Mouse (Mus musculus): ENCODE measurements around the gene Cdc42ep3. TPM values are rescaled to one million over a fixed set of nuclear protein-coding genes. Genes with fewer than 3 reads are reported as not detected.
A peak's percentile ranks its signal among the peaks of the same experiment; 100 is the strongest.

Gene Cdc42ep3
- 61.4 and 67.9 TPM in 2 replicates for polyA plus RNA-seq (2015; fragmentation: Nextera tagmentation; extraction: Ambion mirVana)

DNA sequence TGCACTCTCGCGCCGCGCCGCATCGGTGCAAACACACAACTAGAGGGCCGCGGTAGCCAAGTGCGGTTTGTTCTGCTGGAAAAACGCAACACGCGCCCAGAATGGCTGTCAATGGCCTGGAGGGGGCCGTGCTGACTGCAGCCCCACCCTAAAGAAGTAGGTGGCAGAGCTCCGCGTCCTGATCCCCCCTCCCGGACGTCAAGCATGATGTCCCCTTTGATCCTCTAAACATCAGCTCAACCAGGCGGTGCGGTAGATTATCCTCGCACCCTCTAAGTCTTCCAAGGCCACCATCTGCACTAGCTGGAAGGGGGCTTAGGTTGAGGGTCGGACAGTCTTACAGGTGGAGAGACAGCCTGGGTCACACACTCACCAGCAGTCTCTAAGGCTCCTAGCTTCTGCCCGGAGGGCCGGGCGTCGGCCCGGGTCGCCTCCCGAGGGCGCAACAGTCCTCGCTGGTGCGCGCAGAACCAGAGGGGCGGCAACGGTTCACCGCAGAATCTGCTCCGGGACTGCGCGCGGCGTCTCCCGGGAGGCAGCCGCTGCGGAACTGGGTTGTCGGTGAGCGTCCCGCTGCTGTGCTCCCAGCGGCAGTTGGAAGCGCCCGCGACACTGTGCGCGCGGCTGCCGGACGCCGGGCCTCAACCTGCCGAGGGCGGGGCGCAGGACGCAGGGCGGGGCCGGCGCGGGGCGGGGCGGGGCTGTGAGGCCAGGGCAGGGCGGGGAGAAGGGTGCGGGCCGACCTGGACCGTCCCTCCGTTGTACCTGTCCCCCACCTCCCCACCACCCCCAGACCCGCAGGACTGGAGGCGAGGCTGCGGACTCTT lies at the start of gene Cdc42ep3:
Cdc42ep3 (minus strand) TSS at position 648 of the 827 bp plus-strand sequence.
- Histone ChIP-seq H3K4me2 (peak within 1 kb of the TSS; percentile 94), H3K27ac (peak within 1 kb of the TSS; percentile 78), H3K27me3 (peaks cover 6% of the 10 kb centered on the region; the same call in 1 of the 2 replicates), H3K9ac (peak within 1 kb of the TSS; percentile 79), H3K36me3 (no peaks in the 10 kb centered on the region; the same call in 1 of the 2 replicates), H3K4me3 (peak within 1 kb of the TSS; percentile 66), H3K9me3 (no peaks in the 10 kb centered on the region), H3K4me1 (peaks cover 62% of the 10 kb centered on the region)
- WGBS, result under 1% methylated on average over 70 of the region's 74 CpGs
- ATAC-seq (ENCODE audit: insufficient number of reproducible peaks, insufficient read depth, low FRiP score, low TSS enrichment, low read depth), result peak; percentile 78

DNA sequence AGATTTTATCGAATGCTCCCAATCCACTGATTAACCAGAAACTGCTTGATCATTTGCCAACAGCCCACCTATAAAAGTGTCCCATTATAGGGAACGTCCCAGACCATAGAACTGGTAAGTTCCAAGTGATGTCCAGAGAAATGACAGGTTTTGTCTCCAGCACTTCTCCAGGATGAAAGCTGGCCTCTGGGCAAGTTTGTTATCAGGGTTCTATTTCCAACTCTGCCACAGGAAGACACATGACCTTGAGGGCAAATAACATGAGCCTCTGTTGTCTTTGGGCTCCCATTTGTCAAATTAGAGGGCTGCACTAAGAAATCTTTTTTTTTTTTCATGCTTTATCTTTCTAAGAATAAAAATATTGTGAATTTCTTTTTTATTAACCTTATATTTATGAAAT lies 45.5 kb upstream of the Cdc42ep3 start:
- WGBS, result 68% methylated on average over 2 of the region's 2 CpGs
- ATAC-seq (ENCODE audit: insufficient number of reproducible peaks, insufficient read depth, low FRiP score, low TSS enrichment, low read depth), result no peak

DNA sequence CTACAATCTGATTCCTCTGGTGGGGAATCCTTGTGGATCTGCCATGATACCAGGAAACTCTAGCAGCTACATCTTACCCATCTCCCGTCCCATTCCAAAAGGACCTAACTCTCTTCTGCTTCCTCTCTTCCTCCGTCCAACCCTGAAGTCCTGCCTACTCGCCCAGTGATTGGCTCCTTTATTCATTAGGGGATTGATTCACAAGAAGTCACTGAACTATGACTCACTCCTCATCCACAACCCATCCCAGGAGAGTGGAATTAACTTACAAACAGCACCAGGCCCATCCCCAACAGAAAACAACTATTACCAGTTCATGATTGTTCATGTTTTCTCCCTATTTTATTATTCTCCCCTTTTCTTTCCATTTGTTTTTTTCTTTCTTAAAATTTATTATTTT lies 43.5 kb upstream of the Cdc42ep3 start:
- Histone ChIP-seq H3K9me3 (no peaks in the 10 kb centered on the region), H3K36me3 (no peaks in the 10 kb centered on the region), H3K27me3 (no peaks in the 10 kb centered on the region), H3K9ac (no peak overlapping the region), H3K4me3 (no peak overlapping the region), H3K27ac (no peak overlapping the region), H3K4me2 (no peak overlapping the region), H3K4me1 (0 out of 2 replicates have a peak, but pooled peaks cover 18% of the 10 kb centered on the region)
- ATAC-seq (ENCODE audit: insufficient number of reproducible peaks, insufficient read depth, low FRiP score, low TSS enrichment, low read depth), result no peak
- WGBS, result 84% methylated on average over 3 of the region's 3 CpGs

More for the DNA sequence above, 45.5 kb upstream of the Cdc42ep3 start:
- Histone ChIP-seq H3K4me3 (no peak overlapping the region), H3K9me3 (no peaks in the 10 kb centered on the region), H3K36me3 (no peaks in the 10 kb centered on the region), H3K27ac (no peak overlapping the region), H3K4me2 (no peak overlapping the region), H3K27me3 (no peaks in the 10 kb centered on the region), H3K4me1 (no peaks in the 10 kb centered on the region), H3K9ac (no peak overlapping the region)

GRCm38 (mm10) chr17:79394799-79395198 lies 39.9 kb upstream of the Cdc42ep3 start:
- no peak overlapping the region for H3K4me3 ChIP-seq
- WGBS, result 48% methylated on average over 5 of the region's 5 CpGs
- peak; percentile 32; the same call in 1 of the 2 replicates for ATAC-seq (ENCODE audit: insufficient number of reproducible peaks, insufficient read depth, low FRiP score, low TSS enrichment, low read depth)
- H3K9me3 ChIP-seq, result no peaks in the 10 kb centered on the region
- H3K9ac ChIP-seq, result no peak overlapping the region
- H3K27ac ChIP-seq, result peak overlapping the region; percentile 56
- no peaks in the 10 kb centered on the region for H3K27me3 ChIP-seq
- no peaks in the 10 kb centered on the region for H3K36me3 ChIP-seq
- 0 out of 2 replicates have a peak, but pooled peaks cover 18% of the 10 kb centered on the region for H3K4me1 ChIP-seq
- H3K4me2 ChIP-seq, result no peak overlapping the region

DNA sequence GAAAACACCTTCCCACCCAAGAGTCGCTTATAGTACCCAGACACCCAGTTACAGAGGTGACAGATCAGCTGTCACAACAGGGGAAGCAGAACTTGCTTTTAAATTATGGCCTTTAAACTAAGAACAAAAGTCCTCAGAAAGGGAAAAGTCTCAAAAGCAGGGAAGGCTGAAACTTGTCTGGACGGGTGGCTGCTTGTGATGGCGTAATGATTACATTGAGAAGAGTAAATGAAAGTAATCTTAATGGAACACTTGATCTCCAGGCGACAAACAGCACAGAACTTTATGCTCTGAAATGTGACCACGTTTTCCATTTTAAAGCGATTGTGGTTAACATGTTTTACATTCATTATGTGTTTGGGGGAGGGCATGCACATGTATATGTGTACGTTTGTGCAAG lies 39.0 kb upstream of the Cdc42ep3 start:
- Histone ChIP-seq H3K4me1 (0 out of 2 replicates have a peak, but pooled peaks cover 18% of the 10 kb centered on the region), H3K27me3 (no peaks in the 10 kb centered on the region)

DNA sequence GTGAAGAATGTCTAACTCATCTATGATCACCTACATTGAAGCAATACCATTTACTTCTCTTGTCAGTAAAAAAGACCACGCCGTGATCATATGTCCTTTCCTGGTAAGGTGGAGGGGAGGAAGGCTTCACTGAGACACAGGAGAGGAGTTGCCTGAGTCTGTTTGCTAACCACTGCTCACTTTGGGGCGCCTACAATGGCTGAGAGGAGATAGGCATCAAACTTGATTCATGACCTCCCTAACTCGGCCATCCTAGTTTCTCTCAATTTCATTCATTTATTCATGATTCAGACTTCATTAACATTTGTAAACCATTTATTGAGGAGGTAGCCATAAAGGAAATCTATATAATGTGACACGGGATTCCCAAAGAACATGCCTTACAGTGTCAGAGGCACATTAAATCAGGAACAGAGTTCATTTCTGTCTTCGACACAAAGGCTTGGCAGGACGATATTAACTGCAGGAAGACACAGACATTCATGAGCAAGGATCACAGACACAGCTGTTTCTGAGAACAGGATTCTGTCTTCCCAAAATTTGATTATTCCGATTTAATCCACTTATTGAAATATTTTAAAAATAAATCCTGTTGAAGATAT lies 32.7 kb upstream of the Cdc42ep3 start:
- no peak overlapping the region for H3K4me2 ChIP-seq
- ATAC-seq (ENCODE audit: insufficient number of reproducible peaks, insufficient read depth, low FRiP score, low TSS enrichment, low read depth), result no peak
- peaks cover 3% of the 10 kb centered on the region; the same call in 1 of the 2 replicates for H3K27me3 ChIP-seq
- no peaks in the 10 kb centered on the region for H3K9me3 ChIP-seq
- no peak overlapping the region for H3K27ac ChIP-seq
- H3K36me3 ChIP-seq, result no peaks in the 10 kb centered on the region
- no peak overlapping the region for H3K4me3 ChIP-seq
- H3K4me1 ChIP-seq, result no peaks in the 10 kb centered on the region
- H3K9ac ChIP-seq, result no peak overlapping the region
- WGBS, result 66% methylated on average over 8 of the region's 8 CpGs

More for the DNA sequence above, 39.0 kb upstream of the Cdc42ep3 start:
- Histone ChIP-seq H3K9me3 (no peaks in the 10 kb centered on the region), H3K36me3 (no peaks in the 10 kb centered on the region), H3K27ac (peak overlapping the region; percentile 56), H3K4me3 (no peak overlapping the region), H3K9ac (no peak overlapping the region), H3K4me2 (no peak overlapping the region)
- 53% methylated on average over 7 of the region's 7 CpGs for WGBS
- no peak for ATAC-seq (ENCODE audit: insufficient number of reproducible peaks, insufficient read depth, low FRiP score, low TSS enrichment, low read depth)

DNA sequence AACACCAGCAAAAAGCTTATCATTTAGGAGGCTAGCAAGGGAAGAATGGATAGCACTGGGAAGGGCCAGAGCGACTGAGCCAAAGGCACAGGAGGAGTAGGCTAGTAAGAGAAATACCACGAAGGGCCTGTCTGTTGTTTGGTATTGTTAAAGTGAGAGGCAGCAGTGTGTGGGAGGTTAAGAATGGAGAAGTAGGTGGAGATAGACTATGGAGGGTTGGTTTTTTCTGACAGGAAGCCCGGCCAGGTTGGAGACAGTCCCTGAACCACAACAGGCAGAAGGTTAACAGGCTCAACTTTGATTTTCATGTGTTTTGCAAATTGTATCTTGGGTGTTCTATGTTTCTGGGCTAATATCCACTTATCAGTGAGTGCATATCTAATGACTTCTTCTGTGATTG lies 26.6 kb upstream of the Cdc42ep3 start:
- H3K27ac ChIP-seq, result no peak overlapping the region
- H3K9ac ChIP-seq, result no peak overlapping the region
- no peaks in the 10 kb centered on the region for H3K36me3 ChIP-seq
- no peaks in the 10 kb centered on the region for H3K9me3 ChIP-seq
- 82% methylated on average over 3 of the region's 3 CpGs for WGBS
- H3K4me3 ChIP-seq, result no peak overlapping the region
- no peaks in the 10 kb centered on the region for H3K4me1 ChIP-seq
- H3K27me3 ChIP-seq, result peaks cover 3% of the 10 kb centered on the region; the same call in 1 of the 2 replicates
- ATAC-seq (ENCODE audit: insufficient number of reproducible peaks, insufficient read depth, low FRiP score, low TSS enrichment, low read depth), result no peak
- H3K4me2 ChIP-seq, result no peak overlapping the region

DNA sequence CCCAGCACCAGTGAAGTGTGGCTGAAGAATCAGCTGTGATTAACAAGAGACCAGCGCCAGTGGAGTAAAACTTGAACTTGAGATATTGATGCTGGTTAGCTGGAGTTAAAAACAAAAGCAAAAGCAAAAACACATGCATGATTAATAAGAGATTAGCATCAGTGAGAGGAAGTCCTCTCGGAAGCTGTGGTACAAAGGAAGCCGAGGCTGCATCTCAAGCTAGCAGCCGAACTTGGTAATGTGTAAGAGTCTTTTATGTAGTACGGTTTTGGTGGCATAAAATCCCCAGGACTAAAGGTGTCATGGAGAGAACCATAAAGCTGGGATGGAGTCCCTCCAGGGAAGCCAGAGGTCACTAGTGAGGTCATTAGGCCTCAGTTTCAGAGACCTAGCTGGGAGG lies 24.3 kb upstream of the Cdc42ep3 start:
- Histone ChIP-seq H3K9me3 (no peaks in the 10 kb centered on the region), H3K27ac (no peak overlapping the region), H3K36me3 (no peaks in the 10 kb centered on the region), H3K4me1 (no peaks in the 10 kb centered on the region), H3K9ac (no peak overlapping the region), H3K4me3 (no peak overlapping the region), H3K27me3 (peaks cover 3% of the 10 kb centered on the region; the same call in 1 of the 2 replicates), H3K4me2 (no peak overlapping the region)
- 61% methylated on average over 5 of the region's 5 CpGs for WGBS
- ATAC-seq (ENCODE audit: insufficient number of reproducible peaks, insufficient read depth, low FRiP score, low TSS enrichment, low read depth), result no peak

GRCm38 (mm10) chr17:79376434-79377210 lies 21.7 kb upstream of the Cdc42ep3 start:
- Histone ChIP-seq H3K9ac (no peak overlapping the region), H3K27ac (no peak overlapping the region), H3K4me3 (no peak overlapping the region), H3K36me3 (no peaks in the 10 kb centered on the region), H3K4me2 (no peak overlapping the region), H3K4me1 (no peaks in the 10 kb centered on the region), H3K27me3 (no peaks in the 10 kb centered on the region), H3K9me3 (no peaks in the 10 kb centered on the region)
- WGBS, result 74% methylated on average over 6 of the region's 6 CpGs
- no peak for ATAC-seq (ENCODE audit: insufficient number of reproducible peaks, insufficient read depth, low FRiP score, low TSS enrichment, low read depth)

DNA sequence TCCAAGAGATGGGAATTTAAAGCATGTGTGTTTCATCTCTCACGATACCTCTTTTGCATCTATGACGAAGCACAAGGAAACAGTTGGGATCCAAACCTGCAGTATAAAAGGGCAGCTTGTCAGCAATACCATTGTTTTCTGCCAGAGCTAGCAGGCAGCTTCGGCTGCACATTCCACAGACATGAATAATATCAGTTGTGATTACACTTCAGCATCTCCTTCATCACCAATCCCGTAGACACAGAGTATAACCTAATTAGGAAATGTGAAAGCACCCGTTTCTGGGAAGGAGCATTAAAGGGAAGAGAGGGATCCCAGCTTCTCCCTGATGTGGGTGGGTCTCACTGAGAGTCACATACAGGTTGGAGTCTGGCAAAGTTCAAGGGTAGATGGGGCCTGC lies 18.1 kb upstream of the Cdc42ep3 start:
- no peak overlapping the region for H3K4me2 ChIP-seq
- 56% methylated on average over 5 of the region's 5 CpGs for WGBS
- H3K9me3 ChIP-seq, result no peaks in the 10 kb centered on the region
- no peak overlapping the region for H3K4me3 ChIP-seq
- H3K4me1 ChIP-seq, result no peaks in the 10 kb centered on the region
- ATAC-seq (ENCODE audit: insufficient number of reproducible peaks, insufficient read depth, low FRiP score, low TSS enrichment, low read depth), result no peak
- H3K36me3 ChIP-seq, result no peaks in the 10 kb centered on the region
- H3K27ac ChIP-seq, result no peak overlapping the region
- H3K27me3 ChIP-seq, result no peaks in the 10 kb centered on the region
- H3K9ac ChIP-seq, result no peak overlapping the region

DNA sequence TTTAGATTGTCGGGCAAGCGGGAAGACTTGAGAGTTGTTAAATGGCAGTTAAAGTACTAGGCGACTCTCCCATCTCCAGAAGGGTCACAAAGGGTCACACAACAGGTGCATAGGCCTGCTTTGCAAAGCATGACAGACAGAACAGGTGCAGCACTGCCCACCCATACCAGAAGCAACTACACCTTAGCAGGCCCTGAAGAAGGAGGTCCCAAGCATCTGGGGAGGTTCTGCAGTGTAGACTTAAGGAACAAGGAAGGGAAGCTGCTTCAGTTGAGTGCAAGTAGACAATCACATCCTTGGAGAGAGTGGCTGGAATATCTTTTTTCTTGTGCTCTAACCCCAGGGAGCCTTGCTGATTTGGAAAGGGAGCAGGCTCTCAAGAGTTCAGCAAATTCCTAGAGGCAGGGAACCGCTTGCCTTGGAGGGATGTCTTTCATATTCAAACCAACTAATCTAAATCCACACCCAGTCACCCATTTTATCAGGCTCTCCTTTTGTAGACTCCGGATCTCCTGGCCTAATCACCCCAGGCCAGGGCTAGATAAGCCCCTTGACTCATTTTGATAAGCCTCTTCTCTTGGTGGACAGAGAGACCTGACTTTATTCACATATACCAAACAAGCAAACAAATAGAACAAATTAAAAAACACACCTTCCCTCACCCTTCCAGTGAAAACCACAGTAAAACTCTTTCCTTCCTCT lies 10.0 kb upstream of the Cdc42ep3 start:
- no peaks in the 10 kb centered on the region for H3K36me3 ChIP-seq
- no peaks in the 10 kb centered on the region for H3K27me3 ChIP-seq
- H3K9me3 ChIP-seq, result no peaks in the 10 kb centered on the region
- H3K9ac ChIP-seq, result no peak overlapping the region
- ATAC-seq (ENCODE audit: insufficient number of reproducible peaks, insufficient read depth, low FRiP score, low TSS enrichment, low read depth), result no peak
- no peak overlapping the region for H3K27ac ChIP-seq
- no peaks in the 10 kb centered on the region for H3K4me1 ChIP-seq
- no peak overlapping the region for H3K4me3 ChIP-seq
- H3K4me2 ChIP-seq, result no peak overlapping the region
- WGBS, result 42% methylated on average over 5 of the region's 5 CpGs
